Mouse (Mus musculus): ENCODE measurements around the gene Adam1b. TPM values are rescaled to one million over a fixed set of nuclear protein-coding genes. Genes with fewer than 3 reads are reported as not detected.
"Not testable (repeated sequence)": the region's sequence is repeated elsewhere in the genome, so short reads cannot be mapped to it uniquely, and the experiment has no call there.

The Adam1b gene
- polyA plus RNA-seq, 1 experiment from 2014 or later = 0.08 TPM

DNA sequence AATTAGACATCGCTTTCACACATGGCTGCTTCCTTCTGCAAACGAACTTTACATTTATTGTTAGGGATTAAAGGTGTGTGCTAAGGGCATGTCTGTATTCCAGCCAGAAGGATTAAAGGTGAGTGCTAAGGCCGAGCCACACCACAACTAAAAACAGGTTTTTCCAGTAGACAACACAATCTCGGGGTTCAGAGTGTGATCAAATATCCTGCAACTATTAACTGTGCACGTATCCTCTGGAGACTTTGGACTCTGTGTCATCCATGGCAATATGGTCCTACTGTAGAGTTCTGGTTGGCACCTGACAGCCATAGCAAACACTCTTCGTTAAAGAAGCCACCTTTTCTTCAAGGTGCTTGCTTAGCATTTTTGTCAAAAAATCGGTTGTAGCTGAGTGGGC, 6.8 kb upstream of the Adam1b start:
- WGBS = 80% methylated on average over 7 of the region's 7 CpGs
- Histone ChIP-seq H3K4me3 (replicated peaks; ENCODE audit: low read length) (no peak overlapping the region), H3K9ac (replicated peaks; ENCODE audit: low read depth, low read length) (no peak overlapping the region), H3K9me3 (ENCODE audit: control insufficient read depth, low read length) (no peaks in the 10 kb centered on the region), H3K27me3 (replicated peaks; ENCODE audit: control insufficient read depth, insufficient read depth, low read length) (no peaks in the 10 kb centered on the region), H3K4me1 (replicated peaks; ENCODE audit: control insufficient read depth, insufficient read depth, low read length) (no peaks in the 10 kb centered on the region), H3K36me3 (ENCODE audit: control insufficient read depth, insufficient read depth) (no peaks in the 10 kb centered on the region), H3K27ac (ENCODE audit: low read length) (no peak overlapping the region), H3K4me2 (ENCODE audit: low read length) (no peak overlapping the region)
- ATAC-seq = no peak

DNA sequence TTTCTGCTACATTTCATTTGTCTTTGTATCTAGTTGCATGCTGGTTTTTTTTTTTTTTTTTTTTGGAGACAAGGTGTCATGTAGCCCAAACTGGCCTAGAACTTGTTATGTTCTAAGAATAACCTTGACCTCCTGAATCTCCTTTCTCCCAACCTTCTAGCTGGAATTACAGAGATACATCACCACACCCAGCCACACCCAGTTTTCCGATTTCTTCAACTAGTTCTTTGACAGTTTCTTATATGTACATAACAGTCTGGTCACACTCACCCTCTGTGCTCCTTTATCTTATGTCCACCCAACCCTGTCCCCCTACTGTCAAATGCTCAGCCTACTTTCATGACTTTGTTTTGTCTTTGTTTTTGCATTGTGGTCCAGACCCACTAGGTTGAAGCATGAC, 3.6 kb upstream of the Adam1b start:
- no peaks in the 10 kb centered on the region for H3K4me1 ChIP-seq (replicated peaks; ENCODE audit: control insufficient read depth, insufficient read depth, low read length)
- 97% methylated on average over 1 of the region's 1 CpGs for WGBS

DNA sequence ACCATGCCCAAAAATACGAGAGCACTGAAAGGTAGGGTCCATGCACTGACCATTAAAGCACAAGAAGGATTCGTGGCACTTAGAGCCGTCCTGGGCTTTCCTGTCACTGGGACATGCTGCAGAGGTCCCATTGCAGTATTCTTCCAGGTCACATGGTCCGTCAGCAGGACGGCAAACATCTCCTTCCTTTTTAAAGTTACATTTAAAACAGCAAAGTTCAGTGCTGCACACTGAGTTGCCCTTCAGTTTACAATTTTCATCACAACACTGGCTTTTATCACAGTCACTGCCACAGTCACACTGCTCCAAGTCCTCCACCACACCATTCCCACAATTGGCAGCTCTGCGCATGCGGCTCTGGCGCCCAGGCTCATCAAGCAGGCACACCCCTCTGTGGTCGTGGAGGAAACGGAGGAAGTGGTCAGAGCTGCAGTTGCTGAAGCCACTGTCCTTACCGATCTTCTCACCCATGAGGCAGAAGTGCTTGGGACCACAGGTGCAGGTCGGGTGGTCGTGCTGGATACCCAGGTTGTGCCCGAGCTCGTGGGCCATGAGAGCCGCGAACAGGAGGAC, 1.7 kb downstream of the Adam1b start:
- H3K9me3 ChIP-seq (ENCODE audit: control insufficient read depth, low read length); H3K4me1 ChIP-seq (replicated peaks; ENCODE audit: control insufficient read depth, insufficient read depth, low read length); H3K27ac ChIP-seq (ENCODE audit: low read length); H3K4me3 ChIP-seq (replicated peaks; ENCODE audit: low read length); H3K4me2 ChIP-seq (ENCODE audit: low read length); ATAC-seq; H3K27me3 ChIP-seq (replicated peaks; ENCODE audit: control insufficient read depth, insufficient read depth, low read length); H3K36me3 ChIP-seq (ENCODE audit: control insufficient read depth, insufficient read depth); H3K9ac ChIP-seq (replicated peaks; ENCODE audit: low read depth, low read length): not testable (repeated sequence)
- WGBS = 78% methylated on average over 11 of the region's 17 CpGs

More for the DNA sequence above, 3.6 kb upstream of the Adam1b start:
- no peak for ATAC-seq
- H3K27me3 ChIP-seq (replicated peaks; ENCODE audit: control insufficient read depth, insufficient read depth, low read length) = no peaks in the 10 kb centered on the region
- H3K9me3 ChIP-seq (ENCODE audit: control insufficient read depth, low read length) = no peaks in the 10 kb centered on the region
- no peak overlapping the region for H3K9ac ChIP-seq (replicated peaks; ENCODE audit: low read depth, low read length)
- no peak overlapping the region for H3K4me3 ChIP-seq (replicated peaks; ENCODE audit: low read length)
- no peaks in the 10 kb centered on the region for H3K36me3 ChIP-seq (ENCODE audit: control insufficient read depth, insufficient read depth)
- H3K4me2 ChIP-seq (ENCODE audit: low read length) = no peak overlapping the region
- H3K27ac ChIP-seq (ENCODE audit: low read length) = no peak overlapping the region

DNA sequence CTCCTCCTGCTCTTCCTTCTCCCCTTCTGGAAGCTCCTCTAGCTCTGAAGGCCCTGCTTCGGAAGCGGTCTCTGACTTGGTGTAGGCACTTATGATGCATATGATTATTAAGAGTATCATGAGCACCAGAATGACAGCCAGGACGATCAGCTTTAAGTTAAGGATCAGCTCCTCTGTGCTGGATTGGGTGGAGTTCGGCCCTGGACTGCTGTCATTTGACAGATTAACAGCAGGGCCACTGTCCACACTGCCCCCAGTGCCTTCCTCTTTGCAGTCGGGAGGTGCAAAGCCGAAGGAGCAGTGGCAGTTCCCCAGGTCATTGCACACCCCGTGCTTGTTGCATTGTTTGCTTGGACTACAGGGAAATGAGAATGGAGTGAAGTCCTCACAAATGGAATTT, 2.5 kb downstream of the Adam1b start:
- Histone ChIP-seq H3K4me2 (ENCODE audit: low read length) (no peak overlapping the region), H3K27me3 (replicated peaks; ENCODE audit: control insufficient read depth, insufficient read depth, low read length) (no peaks in the 10 kb centered on the region), H3K36me3 (ENCODE audit: control insufficient read depth, insufficient read depth) (no peaks in the 10 kb centered on the region), H3K4me1 (replicated peaks; ENCODE audit: control insufficient read depth, insufficient read depth, low read length) (no peaks in the 10 kb centered on the region), H3K9me3 (ENCODE audit: control insufficient read depth, low read length) (no peaks in the 10 kb centered on the region), H3K9ac (replicated peaks; ENCODE audit: low read depth, low read length) (no peak overlapping the region), H3K27ac (ENCODE audit: low read length) (no peak overlapping the region), H3K4me3 (replicated peaks; ENCODE audit: low read length) (no peak overlapping the region)
- WGBS = 74% methylated on average over 7 of the region's 7 CpGs
- ATAC-seq = no peak

DNA sequence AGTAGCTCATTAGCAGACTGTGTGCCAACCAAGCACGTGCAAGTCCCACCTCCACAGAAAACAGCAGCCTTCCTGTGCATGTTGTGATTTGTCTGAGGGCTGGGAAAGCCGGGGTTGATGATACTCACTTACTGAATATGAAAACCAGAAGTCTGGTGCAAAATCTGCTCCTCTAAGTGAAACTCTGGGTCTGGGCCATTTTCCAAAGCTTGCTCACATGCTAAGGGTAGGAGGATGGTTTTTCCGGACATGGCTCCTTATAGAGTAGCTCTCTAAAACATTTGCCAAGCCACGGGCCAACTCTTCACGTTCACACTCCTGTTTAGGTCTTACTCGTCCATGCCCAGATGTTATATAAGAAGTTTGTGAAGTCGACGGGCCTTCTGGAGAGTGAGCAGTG, 9.9 kb downstream of the Adam1b start:
- Histone ChIP-seq H3K36me3 (ENCODE audit: control insufficient read depth, insufficient read depth) (no peaks in the 10 kb centered on the region), H3K9me3 (ENCODE audit: control insufficient read depth, low read length) (no peaks in the 10 kb centered on the region), H3K9ac (replicated peaks; ENCODE audit: low read depth, low read length) (no peak overlapping the region), H3K27me3 (replicated peaks; ENCODE audit: control insufficient read depth, insufficient read depth, low read length) (no peaks in the 10 kb centered on the region), H3K4me1 (replicated peaks; ENCODE audit: control insufficient read depth, insufficient read depth, low read length) (no peaks in the 10 kb centered on the region), H3K4me3 (replicated peaks; ENCODE audit: low read length) (no peak overlapping the region), H3K27ac (ENCODE audit: low read length) (no peak overlapping the region), H3K4me2 (ENCODE audit: low read length) (no peak overlapping the region)
- WGBS = 79% methylated on average over 8 of the region's 8 CpGs
- no peak for ATAC-seq

DNA sequence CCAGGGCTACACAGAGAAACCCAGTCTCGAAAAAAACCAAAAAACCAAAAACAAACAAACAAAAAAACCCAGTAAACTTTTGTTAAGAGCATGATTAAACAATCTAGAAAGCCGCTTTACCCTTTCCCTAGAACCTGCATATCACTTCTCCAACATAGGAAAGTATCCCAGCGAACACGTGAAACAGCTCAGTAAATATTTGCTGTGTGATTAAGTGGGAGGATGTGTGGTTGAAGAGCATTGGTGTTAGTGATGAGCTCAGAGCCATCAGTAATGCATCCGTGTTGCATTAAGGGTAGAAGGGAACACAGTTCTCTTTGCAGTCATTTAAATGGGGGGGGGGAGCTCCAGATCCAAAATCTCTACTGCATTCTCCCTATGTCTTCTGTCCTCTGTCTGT, 18.4 kb downstream of the Adam1b start:
- 83% methylated on average over 5 of the region's 5 CpGs for WGBS
- ATAC-seq = no peak
- H3K4me1 ChIP-seq (replicated peaks; ENCODE audit: control insufficient read depth, insufficient read depth, low read length) = no peaks in the 10 kb centered on the region
- no peak overlapping the region for H3K4me3 ChIP-seq (replicated peaks; ENCODE audit: low read length)
- no peaks in the 10 kb centered on the region for H3K9me3 ChIP-seq (ENCODE audit: control insufficient read depth, low read length)
- no peaks in the 10 kb centered on the region for H3K36me3 ChIP-seq (ENCODE audit: control insufficient read depth, insufficient read depth)
- no peaks in the 10 kb centered on the region for H3K27me3 ChIP-seq (replicated peaks; ENCODE audit: control insufficient read depth, insufficient read depth, low read length)
- H3K4me2 ChIP-seq (ENCODE audit: low read length) = no peak overlapping the region
- no peak overlapping the region for H3K27ac ChIP-seq (ENCODE audit: low read length)
- no peak overlapping the region for H3K9ac ChIP-seq (replicated peaks; ENCODE audit: low read depth, low read length)

DNA sequence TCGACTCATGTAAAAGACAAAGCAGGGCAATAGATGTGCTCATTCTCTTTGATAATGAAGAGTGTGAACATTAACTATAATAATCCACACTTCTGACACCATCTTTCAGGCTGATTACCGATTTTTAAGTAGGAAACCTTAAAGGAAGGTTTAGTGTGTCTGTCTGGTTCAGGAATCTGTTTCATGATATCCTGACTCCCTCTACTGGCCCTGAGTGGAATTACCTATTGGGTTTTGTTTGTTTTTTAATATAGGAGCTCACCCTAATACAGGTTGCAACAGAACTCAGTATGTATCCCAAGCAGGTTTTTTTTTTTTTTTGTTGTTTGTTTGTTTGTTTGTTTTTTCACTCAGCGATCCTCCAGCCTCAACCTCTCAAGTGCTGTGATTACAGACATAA, 25.6 kb downstream of the Adam1b start:
- no peak overlapping the region for H3K9ac ChIP-seq (replicated peaks; ENCODE audit: low read depth, low read length)
- no peaks in the 10 kb centered on the region for H3K9me3 ChIP-seq (ENCODE audit: control insufficient read depth, low read length)
- no peak overlapping the region for H3K27ac ChIP-seq (ENCODE audit: low read length)
- WGBS = 32% methylated on average over 3 of the region's 3 CpGs
- no peak overlapping the region for H3K4me3 ChIP-seq (replicated peaks; ENCODE audit: low read length)
- H3K36me3 ChIP-seq (ENCODE audit: control insufficient read depth, insufficient read depth) = no peaks in the 10 kb centered on the region
- ATAC-seq = no peak
- H3K4me2 ChIP-seq (ENCODE audit: low read length) = no peak overlapping the region
- H3K27me3 ChIP-seq (replicated peaks; ENCODE audit: control insufficient read depth, insufficient read depth, low read length) = no peaks in the 10 kb centered on the region
- no peaks in the 10 kb centered on the region for H3K4me1 ChIP-seq (replicated peaks; ENCODE audit: control insufficient read depth, insufficient read depth, low read length)

DNA sequence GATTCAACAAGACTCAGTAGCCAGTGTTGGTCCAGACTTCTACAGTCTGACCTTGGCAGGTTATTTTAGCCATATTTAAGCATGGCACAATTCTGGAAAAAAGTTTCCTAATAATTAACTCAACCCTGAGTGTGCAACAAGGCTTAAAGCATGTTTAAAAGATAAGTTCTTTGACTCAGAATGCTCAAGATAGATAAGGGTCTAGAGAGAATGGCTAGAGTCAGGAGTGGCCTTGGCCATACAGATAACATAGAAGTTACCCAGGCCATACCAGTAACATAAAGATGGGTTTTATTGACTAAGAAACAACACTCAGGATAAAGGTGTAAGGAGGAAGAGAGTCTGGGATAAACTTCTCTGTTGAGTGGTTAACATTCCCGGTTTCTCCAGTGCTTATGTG, 27.2 kb downstream of the Adam1b start:
- H3K4me2 ChIP-seq (ENCODE audit: low read length) = no peak overlapping the region
- 83% methylated on average over 1 of the region's 1 CpGs for WGBS
- H3K27me3 ChIP-seq (replicated peaks; ENCODE audit: control insufficient read depth, insufficient read depth, low read length) = no peaks in the 10 kb centered on the region
- no peaks in the 10 kb centered on the region for H3K9me3 ChIP-seq (ENCODE audit: control insufficient read depth, low read length)
- H3K9ac ChIP-seq (replicated peaks; ENCODE audit: low read depth, low read length) = no peak overlapping the region
- no peak for ATAC-seq
- no peak overlapping the region for H3K27ac ChIP-seq (ENCODE audit: low read length)
- no peak overlapping the region for H3K4me3 ChIP-seq (replicated peaks; ENCODE audit: low read length)
- H3K4me1 ChIP-seq (replicated peaks; ENCODE audit: control insufficient read depth, insufficient read depth, low read length) = no peaks in the 10 kb centered on the region
- no peaks in the 10 kb centered on the region for H3K36me3 ChIP-seq (ENCODE audit: control insufficient read depth, insufficient read depth)

DNA sequence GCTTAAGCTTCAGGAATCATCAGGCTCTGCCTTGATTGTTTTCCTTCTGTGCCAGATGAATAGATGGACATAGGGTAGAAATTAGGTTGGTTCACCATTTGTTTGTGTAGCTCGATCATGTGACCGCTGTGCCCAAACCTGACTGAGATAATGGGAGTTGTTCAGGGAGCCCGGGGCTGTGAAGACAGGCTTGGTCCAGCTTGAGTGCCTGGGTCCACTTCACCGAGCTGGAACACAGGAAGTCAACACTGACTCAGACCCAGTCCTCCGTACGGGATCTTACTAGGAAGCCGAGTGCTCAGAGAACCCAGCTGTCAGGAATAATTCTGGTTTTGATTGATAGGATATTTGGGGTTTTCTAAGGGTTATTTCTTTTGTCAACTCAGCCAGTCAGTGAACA, 28.6 kb downstream of the Adam1b start:
- Histone ChIP-seq H3K9ac (replicated peaks; ENCODE audit: low read depth, low read length) (no peak overlapping the region), H3K4me1 (replicated peaks; ENCODE audit: control insufficient read depth, insufficient read depth, low read length) (no peaks in the 10 kb centered on the region), H3K9me3 (ENCODE audit: control insufficient read depth, low read length) (no peaks in the 10 kb centered on the region), H3K27ac (ENCODE audit: low read length) (no peak overlapping the region), H3K4me2 (ENCODE audit: low read length) (no peak overlapping the region), H3K36me3 (ENCODE audit: control insufficient read depth, insufficient read depth) (no peaks in the 10 kb centered on the region), H3K27me3 (replicated peaks; ENCODE audit: control insufficient read depth, insufficient read depth, low read length) (no peaks in the 10 kb centered on the region), H3K4me3 (replicated peaks; ENCODE audit: low read length) (no peak overlapping the region)
- no peak for ATAC-seq
- WGBS = 67% methylated on average over 7 of the region's 7 CpGs

DNA sequence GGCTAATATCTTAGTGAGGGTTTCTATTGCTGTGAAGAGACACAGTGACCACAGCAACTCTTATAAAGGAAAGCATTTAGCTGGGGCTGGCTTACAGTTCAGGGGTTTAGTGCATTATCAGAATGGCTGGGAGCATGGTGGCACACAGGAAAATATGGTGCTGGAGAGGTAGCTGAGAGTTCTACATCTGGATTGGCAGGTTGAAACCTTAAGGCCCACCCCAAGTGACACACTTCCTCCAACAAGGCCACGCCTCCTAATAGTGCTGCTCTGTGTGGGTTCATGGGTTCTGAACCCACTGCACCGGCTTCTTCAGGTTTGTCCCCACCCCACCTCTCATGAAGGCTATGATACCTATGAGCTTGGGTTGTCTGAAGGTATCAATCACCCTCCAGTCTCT, 30.8 kb downstream of the Adam1b start:
- Histone ChIP-seq H3K9ac (replicated peaks; ENCODE audit: low read depth, low read length) (no peak overlapping the region), H3K36me3 (ENCODE audit: control insufficient read depth, insufficient read depth) (no peaks in the 10 kb centered on the region), H3K4me3 (replicated peaks; ENCODE audit: low read length) (no peak overlapping the region), H3K4me2 (ENCODE audit: low read length) (no peak overlapping the region), H3K27ac (ENCODE audit: low read length) (no peak overlapping the region), H3K4me1 (replicated peaks; ENCODE audit: control insufficient read depth, insufficient read depth, low read length) (no peaks in the 10 kb centered on the region), H3K27me3 (replicated peaks; ENCODE audit: control insufficient read depth, insufficient read depth, low read length) (no peaks in the 10 kb centered on the region), H3K9me3 (ENCODE audit: control insufficient read depth, low read length) (no peaks in the 10 kb centered on the region)
- no peak for ATAC-seq
- 89% methylated on average over 2 of the region's 2 CpGs for WGBS

Data from forebrain, embryonic 16.5 days (tissue).